Comparison of ENCODE assay signal across 39 mouse cellular contexts in the genomic region with DNA sequence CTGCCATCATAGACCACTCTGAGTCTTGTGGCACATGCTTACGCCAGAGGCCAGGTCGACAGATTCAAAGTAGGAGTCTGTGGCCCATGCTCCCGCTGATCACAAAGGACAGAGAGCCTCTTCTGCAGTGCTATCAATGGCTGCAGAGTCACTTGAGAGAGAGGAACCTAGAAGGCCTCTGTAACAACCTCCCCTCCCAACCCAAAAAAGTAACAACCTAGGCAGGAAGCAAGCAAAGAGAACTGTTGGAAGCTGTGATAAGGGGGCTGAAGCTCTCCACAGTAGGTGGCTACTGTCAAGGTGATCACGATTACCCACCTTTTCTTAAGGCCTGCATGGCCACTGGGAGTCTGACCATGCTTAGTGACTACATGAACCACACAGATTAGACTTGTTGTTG. TPM values are rescaled to one million over a fixed set of nuclear protein-coding genes. Genes with fewer than 3 reads are reported as not detected.
"Had no signal": no experiment of that assay in that cellular context is flagged by ENCODE, and none has a peak within 500 bp of the region (broad histone marks: within the 10 kb centered on the region; RNA-seq: fewer than 3 reads in every experiment).

No protein-coding gene starts in this region.

- H3K4me2 ChIP-seq: limb, embryonic 12.5 days; limb, embryonic 13.5 days; limb, embryonic 15.5 days; liver, embryonic 15.5 days; lung, embryonic 14.5 days; lung, embryonic 15.5 days; midbrain, embryonic 11.5 days; midbrain, embryonic 12.5 days; midbrain, embryonic 13.5 days; midbrain, embryonic 15.5 days; neural tube, embryonic 12.5 days had no signal

- H3K4me3 ChIP-seq: left cerebral cortex, adult 2 months; limb, embryonic 10.5 days; limb, embryonic 12.5 days; limb, embryonic 13.5 days; limb, embryonic 15.5 days; liver, embryonic 15.5 days; lung, embryonic 15.5 days; megakaryocyte, embryonic 14.5 days; midbrain, embryonic 10.5 days; midbrain, embryonic 12.5 days; midbrain, embryonic 13.5 days; midbrain, embryonic 15.5 days; myocyte; neural tube, embryonic 12.5 days had no signal

- H3K36me3 ChIP-seq: limb, embryonic 10.5 days; limb, embryonic 12.5 days; limb, embryonic 13.5 days; limb, embryonic 15.5 days; liver, embryonic 15.5 days; lung, embryonic 15.5 days; midbrain, embryonic 10.5 days; midbrain, embryonic 12.5 days; midbrain, embryonic 13.5 days; midbrain, embryonic 15.5 days; neural tube, embryonic 12.5 days had no signal

- DNase-seq: left cerebral cortex, postnatal 4 days; liver; lung, adult 18-20 months; lung, adult 2 months; lung, embryonic 14.5 days; lung, postnatal 10 days; lung, postnatal 14 days; lung, postnatal 36 days; lung, postnatal 4 days; midbrain, embryonic 14.5 days had no signal

- H3K27ac ChIP-seq: left cerebral cortex, adult 2 months; limb, embryonic 10.5 days; limb, embryonic 12.5 days; limb, embryonic 13.5 days; limb, embryonic 15.5 days; liver, embryonic 14.5 days; liver, embryonic 15.5 days; lung, embryonic 15.5 days; macrophage; midbrain, embryonic 10.5 days; midbrain, embryonic 12.5 days; midbrain, embryonic 13.5 days; midbrain, embryonic 15.5 days; neural tube, embryonic 12.5 days had no signal

- H3K9ac ChIP-seq: limb, embryonic 12.5 days; limb, embryonic 13.5 days; limb, embryonic 15.5 days; liver, embryonic 14.5 days; liver, embryonic 15.5 days; lung, embryonic 14.5 days; lung, embryonic 15.5 days; midbrain, embryonic 12.5 days; midbrain, embryonic 13.5 days; midbrain, embryonic 15.5 days; neural tube, embryonic 12.5 days had no signal

- H3K9me3 ChIP-seq: limb, embryonic 10.5 days; limb, embryonic 15.5 days; liver, embryonic 15.5 days; lung, embryonic 15.5 days; midbrain, embryonic 12.5 days; midbrain, embryonic 13.5 days; midbrain, embryonic 15.5 days had no signal

- ATAC-seq: lung, postnatal 0 days; midbrain, embryonic 13.5 days; midbrain, embryonic 15.5 days; midbrain, embryonic 16.5 days had no signal

- H3K4me1 ChIP-seq: limb, embryonic 13.5 days; limb, embryonic 15.5 days; midbrain, embryonic 12.5 days; midbrain, embryonic 13.5 days; neural tube, embryonic 12.5 days had no signal

RNA-seq across cellular contexts. Expression of a gene that starts 11.7 kb away (rescaled TPM):
- total RNA-seq: liver, adult 2 months; megakaryocyte, adult 5-6 weeks; monocyte, adult 5-6 weeks had no signal
- polyA plus RNA-seq: limb, embryonic 11.5 days; limb, embryonic 12.5 days; midbrain, embryonic 10.5 days; midbrain, embryonic 11.5 days; midbrain, embryonic 12.5 days; neural tube, embryonic 11.5 days had no signal

RNA-seq across cellular contexts. Expression of a gene that starts 14.4 kb away (rescaled TPM):
- total RNA-seq: left cerebral cortex, postnatal 4 days; midbrain, postnatal 0 days had no signal
- polyA plus RNA-seq: macrophage; midbrain, embryonic 14.5 days; midbrain, embryonic 16.5 days had no signal

RNA-seq across cellular contexts. Expression of a gene that starts 23.3 kb away (rescaled TPM):
- total RNA-seq: left cerebral cortex, adult 18-20 months; left cerebral cortex, postnatal 36 days; left cerebral cortex, postnatal 4 days; liver, adult 2 months; megakaryocyte, adult 5-6 weeks; monocyte, adult 5-6 weeks had no signal
- polyA plus RNA-seq: limb, embryonic 15.5 days; liver, embryonic 16.5 days; lung, adult 2 months; lung, embryonic 14.5 days; lung, postnatal 0 days; macrophage; midbrain, postnatal 0 days had no signal

RNA-seq across cellular contexts. Expression of a gene that starts 29.3 kb away (rescaled TPM):
- total RNA-seq: megakaryocyte-erythroid progenitor cell, adult 5-6 weeks; monocyte, adult 5-6 weeks had no signal
- polyA plus RNA-seq: macrophage had no signal
